5 mouse cellular contexts compared by ENCODE assay signal in genomic region chr11:88045159-88045558, GRCm38 (mm10). TPM values are rescaled to one million over a fixed set of nuclear protein-coding genes. Genes with fewer than 3 reads are reported as not detected.
DNase-seq lines count a peak whose midpoint lies in the region; ATAC-seq and TF ChIP-seq lines count a peak whose summit lies in the region.
"Not testable (repeated sequence)": the region's sequence is repeated elsewhere in the genome, so short reads cannot be mapped to it uniquely, and the experiment has no call there.

No protein-coding gene starts in this region.

- TF ChIP-seq RAD21 in CH12.LX (IDR thresholded peaks at IDR 0.05; ENCODE audit: low read depth, low read length): not testable (repeated sequence)

- not testable (repeated sequence) for H3K27me3 ChIP-seq in CH12.LX (replicated peaks); erythroblast, embryonic 14.5 days (ENCODE audit: control insufficient read depth); liver, embryonic 13.5 days; liver, embryonic 15.5 days; liver, postnatal 0 days (ENCODE audit: insufficient read depth, low read length)

- not testable (repeated sequence) for H3K4me2 ChIP-seq in CH12.LX (ENCODE audit: insufficient read depth, low read depth, poor library complexity, severe bottlenecking)
- peak overlapping the region; percentile 80 for H3K4me2 ChIP-seq in liver, embryonic 13.5 days
- H3K4me2 ChIP-seq in liver, embryonic 15.5 days: peak overlapping the region; percentile 75
- peak overlapping the region; percentile 79; the same call in 1 of the 2 replicates for H3K4me2 ChIP-seq in liver, postnatal 0 days (ENCODE audit: low read depth, low read length)

- not testable (repeated sequence) for H3K9me3 ChIP-seq in CH12.LX (replicated peaks; ENCODE audit: low read length); erythroblast, embryonic 14.5 days (ENCODE audit: control insufficient read depth, low read length); liver, embryonic 13.5 days (replicated peaks); liver, embryonic 15.5 days (replicated peaks); liver, postnatal 0 days (ENCODE audit: low read length)

- not testable (repeated sequence) for TF ChIP-seq CTCF in CH12.LX (conservative IDR thresholded peaks at IDR 0.05 in 1 of 2, IDR thresholded peaks at IDR 0.05 in 1 of 2; ENCODE audit: low read depth in 2 of 2, low read length in 2 of 2); liver, postnatal 0 days (IDR thresholded peaks at IDR 0.05; ENCODE audit: low read depth)

- H3K4me1 ChIP-seq in CH12.LX (ENCODE audit: control insufficient read depth in 1 of 2, insufficient read depth in 2 of 2): peaks cover 2 to 25% of the 10 kb centered on the region in 2 experiments; a peak in 3 of 4 replicates
- H3K4me1 ChIP-seq in erythroblast, embryonic 14.5 days (ENCODE audit: control insufficient read depth): peaks cover 24% of the 10 kb centered on the region
- H3K4me1 ChIP-seq in liver, embryonic 13.5 days (replicated peaks): peaks cover 30% of the 10 kb centered on the region
- H3K4me1 ChIP-seq in liver, embryonic 15.5 days (replicated peaks): peaks cover 27% of the 10 kb centered on the region
- peaks cover 15% of the 10 kb centered on the region for H3K4me1 ChIP-seq in liver, postnatal 0 days (ENCODE audit: insufficient read depth)

- dilution Hi-C loops in CH12.LX (cut with MboI; ENCODE audit: extremely low pct_ligation_motif_present, extremely low pct_unique_long_range_greater_than_20kb, low sequenced_read_pairs): not testable (repeated sequence)

- peaks cover 42% of the 10 kb centered on the region for H3K79me2 ChIP-seq in CH12.LX (replicated peaks; ENCODE audit: control insufficient read depth, extremely low read depth, insufficient read depth, poor library complexity, severe bottlenecking)

- TF ChIP-seq EP300 in CH12.LX (IDR thresholded peaks at IDR 0.05; ENCODE audit: low read length); liver, postnatal 0 days (IDR thresholded peaks at IDR 0.05; ENCODE audit: low read depth): not testable (repeated sequence)

- H3K27ac ChIP-seq in CH12.LX (ENCODE audit: insufficient read depth, low read depth): not testable (repeated sequence)
- peak overlapping the region; percentile 99 for H3K27ac ChIP-seq in liver, embryonic 13.5 days
- peak overlapping the region; percentile 100 for H3K27ac ChIP-seq in liver, embryonic 15.5 days (replicated peaks)
- H3K27ac ChIP-seq in liver, postnatal 0 days (ENCODE audit: low read depth): peak overlapping the region; percentile 99; the same call in 1 of the 2 replicates

- TF ChIP-seq POLR2A in CH12.LX (IDR thresholded peaks at IDR 0.05; ENCODE audit: low read depth, low read length): not testable (repeated sequence)

- peaks cover 13 to 24% of the 10 kb centered on the region in 2 experiments for H3K36me3 ChIP-seq in CH12.LX (replicated peaks in 1 of 2; ENCODE audit: control insufficient read depth in 1 of 2, insufficient read depth in 1 of 2, low read length in 1 of 2)
- peaks cover 21% of the 10 kb centered on the region for H3K36me3 ChIP-seq in erythroblast, embryonic 14.5 days (ENCODE audit: control insufficient read depth)
- peaks cover 18% of the 10 kb centered on the region for H3K36me3 ChIP-seq in liver, embryonic 13.5 days
- peaks cover 12% of the 10 kb centered on the region for H3K36me3 ChIP-seq in liver, embryonic 15.5 days (replicated peaks)
- H3K36me3 ChIP-seq in liver, postnatal 0 days (replicated peaks; ENCODE audit: insufficient read depth, low read length): peaks cover 11% of the 10 kb centered on the region

- DNase-seq in CH12.LX (ENCODE audit: extremely low read depth); liver, embryonic 13.5 days; liver, postnatal 0 days: not testable (repeated sequence)

- 93% methylated on average over 3 of the region's 3 CpGs for WGBS in liver, embryonic 13.5 days (ENCODE audit: insufficient replicate concordance)
- WGBS in liver, embryonic 15.5 days (ENCODE audit: insufficient replicate concordance): 87% methylated on average over 3 of the region's 3 CpGs
- WGBS in liver, postnatal 0 days (ENCODE audit: insufficient replicate concordance): 91% methylated on average over 3 of the region's 3 CpGs

- H3K4me3 ChIP-seq in CH12.LX (replicated peaks in 1 of 3; ENCODE audit: low read depth in 2 of 3, low read length in 2 of 3, poor library complexity in 1 of 3); liver, embryonic 15.5 days (replicated peaks); liver, postnatal 0 days (ENCODE audit: low read depth, low read length): not testable (repeated sequence)
- peak overlapping the region; percentile 100 for H3K4me3 ChIP-seq in erythroblast, embryonic 14.5 days (replicated peaks)
- peak overlapping the region; percentile 100 for H3K4me3 ChIP-seq in liver, embryonic 13.5 days (replicated peaks)

- in situ Hi-C loops in CH12.LX (cut with MboI; ENCODE audit: low pct_ligation_motif_present, low pct_unique_long_range_greater_than_20kb, low sequenced_read_pairs): loop anchor here (5.0 kb wide), 1 partner anchor 58 kb away; the partner anchor contains the start of gene Dynll2

- ATAC-seq in liver, embryonic 13.5 days (ENCODE audit: low read depth); liver, embryonic 15.5 days (ENCODE audit: insufficient read depth); liver, postnatal 0 days: not testable (repeated sequence)

- H3K9ac ChIP-seq in CH12.LX (ENCODE audit: insufficient read depth, low read depth): peak overlapping the region; percentile 79; the same call in 1 of the 2 replicates
- H3K9ac ChIP-seq in liver, embryonic 13.5 days: peak overlapping the region; percentile 100
- not testable (repeated sequence) for H3K9ac ChIP-seq in liver, embryonic 15.5 days
- peak overlapping the region; percentile 98; the same call in 1 of the 2 replicates for H3K9ac ChIP-seq in liver, postnatal 0 days (replicated peaks)

TF ChIP-seq in CH12.LX, 34 proteins besides CTCF, POLR2A, EP300 and RAD21:
- 0 out of 2 replicates have a peak, but pooled peaks have one; percentile 11 for TF ChIP-seq TBP (conservative IDR thresholded peaks at IDR 0.05; ENCODE audit: low read depth, low read length)
TF ChIP-seq in CH12.LX: peak in this region for 1; not testable (repeated sequence) for 33.

RNA-seq across cellular contexts. Expression of gene Srsf1, which starts 2.0 kb away (rescaled TPM):
- 416 and 617 TPM in 2 replicates for total RNA-seq in CH12.LX (2012; rRNA removed)
- 812 and 852 TPM in 2 replicates for total RNA-seq in CH12.LX (2014; rRNA removed)
- polyA plus RNA-seq in CH12.LX (2012; ENCODE audit: insufficient read length, low read depth): 705 and 730 TPM in 2 replicates
- polyA plus RNA-seq in erythroblast, embryonic 14.5 days (2012): 15.5 and 18.3 TPM in 2 replicates
- polyA plus RNA-seq in liver, embryonic 13.5 days (2015; fragmentation: Nextera tagmentation; extraction: Ambion mirVana): 157 and 209 TPM in 2 replicates
- 108 and 113 TPM in 2 replicates for polyA plus RNA-seq in liver, embryonic 15.5 days (2015; fragmentation: Nextera tagmentation; extraction: Ambion mirVana)
- polyA plus RNA-seq in liver, postnatal 0 days (2015; fragmentation: Nextera tagmentation; extraction: Ambion mirVana): 54.8 and 58.6 TPM in 2 replicates

RNA-seq across cellular contexts. Expression of gene Vezf1, which starts 22.9 kb away (rescaled TPM):
- total RNA-seq in CH12.LX (2012; rRNA removed): 5.6 and 7.4 TPM in 2 replicates
- total RNA-seq in CH12.LX (2014; rRNA removed): 8.3 and 9.8 TPM in 2 replicates
- polyA plus RNA-seq in CH12.LX (2012; ENCODE audit: insufficient read length, low read depth): 10.1 and 11.4 TPM in 2 replicates
- 0.24 and 0.38 TPM in 2 replicates for polyA plus RNA-seq in erythroblast, embryonic 14.5 days (2012)
- 7.6 and 10.4 TPM in 2 replicates for polyA plus RNA-seq in liver, embryonic 13.5 days (2015; fragmentation: Nextera tagmentation; extraction: Ambion mirVana)
- 8.3 and 8.6 TPM in 2 replicates for polyA plus RNA-seq in liver, embryonic 15.5 days (2015; fragmentation: Nextera tagmentation; extraction: Ambion mirVana)
- polyA plus RNA-seq in liver, postnatal 0 days (2015; fragmentation: Nextera tagmentation; extraction: Ambion mirVana): 6.3 TPM in 2 replicates

RNA-seq across cellular contexts. Expression of gene Cuedc1, which starts 52.7 kb away (rescaled TPM):
- 0.34 and 0.47 TPM in 2 replicates for total RNA-seq in CH12.LX (2012; rRNA removed)
- 0.18 and 0.20 TPM in 2 replicates for total RNA-seq in CH12.LX (2014; rRNA removed)
- polyA plus RNA-seq in CH12.LX (2012; ENCODE audit: insufficient read length, low read depth): 0.51 and 0.76 TPM in 2 replicates
- 0.05 and 0.13 TPM in 2 replicates for polyA plus RNA-seq in erythroblast, embryonic 14.5 days (2012)
- polyA plus RNA-seq in liver, embryonic 13.5 days (2015; fragmentation: Nextera tagmentation; extraction: Ambion mirVana): 1.6 and 1.8 TPM in 2 replicates
- 1.1 and 1.5 TPM in 2 replicates for polyA plus RNA-seq in liver, embryonic 15.5 days (2015; fragmentation: Nextera tagmentation; extraction: Ambion mirVana)
- polyA plus RNA-seq in liver, postnatal 0 days (2015; fragmentation: Nextera tagmentation; extraction: Ambion mirVana): 1.2 and 1.6 TPM in 2 replicates

RNA-seq across cellular contexts. Expression of gene Dynll2, which starts 57.8 kb away (rescaled TPM):
- total RNA-seq in CH12.LX (2012; rRNA removed) (35.8 and 43.0 TPM in 2 replicates), CH12.LX (2014; rRNA removed) (13.0 and 14.0 TPM in 2 replicates)
- 147 and 148 TPM in 2 replicates for polyA plus RNA-seq in CH12.LX (2012; ENCODE audit: insufficient read length, low read depth)
- 3.0 and 3.3 TPM in 2 replicates for polyA plus RNA-seq in erythroblast, embryonic 14.5 days (2012)
- polyA plus RNA-seq in liver, embryonic 13.5 days (2015; fragmentation: Nextera tagmentation; extraction: Ambion mirVana): 11.2 and 11.5 TPM in 2 replicates
- 6.6 and 6.9 TPM in 2 replicates for polyA plus RNA-seq in liver, embryonic 15.5 days (2015; fragmentation: Nextera tagmentation; extraction: Ambion mirVana)
- polyA plus RNA-seq in liver, postnatal 0 days (2015; fragmentation: Nextera tagmentation; extraction: Ambion mirVana): 10.5 and 11.0 TPM in 2 replicates
